Mouse (Mus musculus) E14TG2a.4 (cell line): ENCODE measurements around the gene Rhbdl2.

Experiments used
- CTCF ChIP-seq: conservative IDR thresholded peaks from 2 replicates; pipeline ENCODE4 v1.5.1; 2014; ENCODE audit warnings: low read length
- NANOG ChIP-seq: IDR thresholded peaks from 2 replicates; pipeline ENCODE4 v1.6.1; 2014; ENCODE audit warnings: borderline replicate concordance, low read length, mixed read lengths

DNA sequence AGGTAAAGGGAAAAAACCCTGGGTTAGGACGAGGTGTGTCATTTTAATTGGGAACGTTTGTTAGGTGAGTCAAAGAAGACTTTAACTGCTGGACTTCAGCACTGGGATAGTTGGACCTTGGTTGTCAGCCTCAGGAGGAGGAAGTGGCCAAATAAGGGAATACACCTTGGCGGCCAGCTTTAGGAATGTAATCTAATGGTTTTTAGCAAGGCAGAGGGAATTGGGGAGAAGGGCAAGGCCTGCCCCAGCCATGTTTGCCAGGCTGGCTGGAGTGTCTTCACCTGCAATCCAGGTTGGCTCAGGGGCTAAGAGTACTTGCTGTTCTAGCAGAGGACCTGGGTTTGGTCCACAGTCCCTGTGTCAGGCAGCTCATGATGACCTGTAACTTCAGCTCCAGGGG is 19.9 kb upstream of the Rhbdl2 start:
- TF ChIP-seq CTCF (no peak), NANOG (no peak)
